Mouse (Mus musculus) MEL-GATA-1-ER (cell line): ENCODE measurements around the gene Lce1j.
"Not testable (repeated sequence)": the region's sequence is repeated elsewhere in the genome, so short reads cannot be mapped to it uniquely, and the experiment has no call there.

Experiments used
- DNase-seq: peaks from one replicate; pipeline ENCODE4 v3.0.0-alpha.2; 2012; ENCODE audit warnings: low read depth; ENCODE audit errors: extremely low read depth

Lce1j gene

DNA sequence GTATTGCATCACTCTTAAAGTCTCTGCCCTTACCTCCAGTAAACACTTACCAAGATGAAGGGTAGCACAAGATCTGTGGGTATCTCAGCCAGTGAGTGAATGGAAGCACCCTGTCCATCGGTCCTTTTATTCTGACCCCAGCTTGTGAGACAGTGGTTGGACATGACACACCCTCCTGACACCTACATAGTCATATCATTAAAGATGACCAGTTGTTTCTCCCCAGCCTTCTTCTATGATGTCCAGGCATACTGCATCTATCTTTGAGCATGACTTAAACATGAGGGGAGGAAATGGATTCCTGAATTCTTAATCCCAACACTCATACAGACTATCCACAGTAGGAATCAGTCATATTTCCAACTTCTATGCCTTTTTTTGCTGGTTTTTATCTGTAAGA lies at the start of gene Lce1j:
Gene Lce1j, minus strand, starts transcription at position 101 of the 400 bp plus-strand sequence.
- no peak for DNase-seq

DNA sequence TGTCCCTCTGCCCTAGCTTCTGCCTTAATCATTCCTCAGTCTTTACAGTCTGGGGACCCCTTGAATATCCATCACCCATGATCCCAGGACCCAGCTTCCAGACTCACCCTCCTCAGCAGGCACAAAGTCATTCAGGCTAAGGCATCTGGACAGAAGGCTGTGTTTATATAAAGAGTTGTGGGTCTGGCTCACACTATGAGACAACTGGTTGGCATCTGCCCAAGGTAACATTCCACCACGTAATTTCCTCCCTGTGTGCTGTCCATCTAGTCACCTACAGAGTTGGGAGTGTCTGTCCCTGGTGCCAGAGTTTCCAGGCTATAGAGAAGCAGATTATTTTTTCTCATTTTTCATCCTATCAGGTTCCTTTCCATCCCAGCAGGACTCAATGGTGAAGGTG lies 36.8 kb upstream of the Lce1j start, which contains the start of gene Kprp:
Gene Kprp, minus strand, starts transcription at position 140 of the 400 bp plus-strand sequence.
- DNase-seq, result no peak

DNA sequence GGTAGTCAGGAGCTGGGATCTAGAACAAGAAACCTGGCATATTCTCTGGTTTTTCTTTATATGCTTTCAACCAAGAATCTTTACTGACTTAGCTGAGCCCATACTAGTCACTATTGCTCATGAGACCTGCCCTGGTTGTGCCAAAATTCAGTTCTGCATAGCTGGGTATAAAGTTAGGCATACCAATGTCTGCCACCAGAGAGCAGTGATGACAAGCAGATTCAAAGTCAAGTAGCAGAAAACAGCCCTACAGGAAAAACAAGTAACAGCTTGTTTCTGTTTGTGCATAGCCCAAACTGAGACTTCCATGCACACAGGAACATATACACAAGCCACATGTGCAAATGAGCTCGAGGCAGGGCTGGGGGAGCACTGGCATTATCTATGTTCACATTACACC lies 35.5 kb upstream of the Lce1j start:
- DNase-seq, result no peak

DNA sequence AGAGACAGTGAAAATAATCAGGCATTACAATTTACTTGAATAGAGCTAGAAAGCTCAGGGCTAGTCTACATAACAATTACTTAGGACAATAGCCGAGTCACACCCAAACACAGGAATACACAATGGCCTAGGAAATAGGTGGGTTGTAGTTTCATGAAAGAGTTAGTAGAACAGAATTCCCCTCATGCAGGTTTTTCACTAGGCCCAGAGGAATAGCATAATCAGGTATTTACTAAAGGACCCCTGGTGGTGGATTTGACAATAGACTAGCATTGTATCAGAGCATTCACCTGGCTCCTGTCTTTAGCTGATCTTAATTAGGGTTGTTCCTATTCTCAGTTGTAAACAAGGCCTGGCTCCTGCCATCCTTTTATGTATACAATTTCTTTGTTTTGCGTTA lies 25.7 kb upstream of the Lce1j start:
- not testable (repeated sequence) for DNase-seq

DNA sequence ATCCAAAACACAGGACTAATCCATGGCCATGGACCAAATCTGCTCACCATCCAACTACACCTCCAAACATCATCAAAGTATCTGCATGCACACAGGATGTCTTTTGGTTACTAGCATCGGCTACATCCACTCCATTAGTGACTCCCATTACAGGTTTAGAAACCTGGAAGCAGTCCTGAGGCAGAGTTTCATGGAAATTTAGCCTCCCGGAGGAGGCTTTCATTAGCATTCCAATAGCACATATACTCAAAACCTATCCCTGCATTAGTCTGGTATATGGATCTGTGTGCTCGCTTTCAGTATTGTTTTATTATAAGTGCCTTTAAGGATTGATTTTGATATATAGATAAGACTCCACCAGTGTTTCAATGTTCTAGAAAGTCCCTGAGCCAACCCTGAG lies 25.3 kb upstream of the Lce1j start:
- no peak for DNase-seq

DNA sequence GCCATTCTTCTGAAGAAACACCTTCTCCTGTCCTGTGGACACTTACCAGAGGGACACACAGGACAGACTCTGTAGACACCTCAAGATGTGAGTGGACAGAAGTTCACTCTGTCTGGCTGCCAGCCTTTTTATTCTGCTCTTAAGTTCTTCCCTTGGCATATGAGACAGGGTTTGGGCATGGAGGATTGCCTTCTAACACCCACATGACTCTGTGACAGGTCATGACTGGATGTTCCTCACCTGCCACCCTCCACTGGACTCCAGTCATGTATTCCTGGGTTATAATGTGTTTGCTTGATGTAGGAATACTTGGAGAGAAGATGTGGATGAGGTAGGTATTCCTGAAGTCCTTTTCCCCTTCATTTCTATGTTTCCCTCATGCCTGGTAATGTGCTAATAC lies 17.5 kb upstream of the Lce1j start, which contains the start of gene Lce1k:
Gene Lce1k, minus strand, starts transcription at position 101 of the 400 bp plus-strand sequence.
- no peak for DNase-seq

DNA sequence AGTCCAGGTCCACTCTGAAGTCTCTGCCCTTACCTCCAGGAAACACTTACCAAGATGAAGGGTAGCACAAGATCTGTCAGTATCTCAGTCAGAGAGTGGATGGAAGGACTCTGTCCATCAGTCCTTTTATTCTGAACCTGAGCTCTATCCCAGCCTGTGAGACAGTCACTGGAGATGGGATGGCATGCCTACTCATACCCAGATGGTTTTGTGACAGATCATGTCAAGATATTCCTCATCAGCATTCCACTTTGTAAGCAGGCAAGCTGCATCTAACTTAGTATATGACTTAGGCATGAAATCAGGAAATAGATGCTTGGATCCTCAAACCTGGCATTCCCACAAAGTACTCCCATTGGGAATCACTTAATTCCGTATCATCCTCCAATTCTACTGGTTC lies 11.5 kb downstream of the Lce1j start, which contains the start of gene Lce1i:
Gene Lce1i, minus strand, starts transcription at position 101 of the 400 bp plus-strand sequence.
- DNase-seq, result no peak

DNA sequence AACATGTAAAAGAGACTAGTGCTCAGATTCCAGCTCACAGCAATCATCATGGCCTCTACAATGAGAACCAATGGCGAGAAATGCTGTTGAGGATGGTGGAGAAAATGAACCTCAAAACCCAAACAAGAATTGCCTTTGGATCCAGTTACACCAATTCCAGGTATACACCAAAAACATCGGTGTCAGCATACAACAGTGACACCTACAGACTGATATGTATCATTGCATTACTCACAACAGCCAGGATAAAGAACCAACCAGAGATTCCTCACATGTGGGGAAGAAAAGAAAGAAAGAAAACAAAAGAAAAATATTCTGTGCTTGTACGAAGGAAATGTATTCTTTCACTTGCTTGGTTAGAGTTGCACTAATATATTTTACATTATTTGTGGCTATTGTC lies 18.7 kb downstream of the Lce1j start:
- no peak for DNase-seq

DNA sequence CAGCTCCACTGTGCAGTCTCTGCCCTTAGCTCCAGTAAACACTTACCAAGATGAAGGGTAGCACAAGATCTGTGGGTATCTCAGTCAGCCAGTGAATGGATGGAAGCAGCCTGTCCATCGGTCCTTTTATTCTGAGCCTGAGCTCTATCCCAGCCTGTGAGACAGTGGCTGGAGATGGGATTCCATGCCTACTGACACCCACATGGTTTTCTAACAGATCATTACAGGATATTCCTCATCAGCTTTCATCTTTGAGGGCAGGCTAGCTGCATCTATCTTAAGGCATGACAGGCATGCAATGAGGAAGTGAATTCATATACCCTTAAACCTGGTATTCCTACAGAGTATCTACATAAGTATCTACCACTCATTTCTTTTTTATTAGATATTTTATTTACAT lies 25.3 kb downstream of the Lce1j start, which contains the start of gene Lce1h:
Gene Lce1h, minus strand, starts transcription at position 101 of the 400 bp plus-strand sequence.
- no peak for DNase-seq

DNA sequence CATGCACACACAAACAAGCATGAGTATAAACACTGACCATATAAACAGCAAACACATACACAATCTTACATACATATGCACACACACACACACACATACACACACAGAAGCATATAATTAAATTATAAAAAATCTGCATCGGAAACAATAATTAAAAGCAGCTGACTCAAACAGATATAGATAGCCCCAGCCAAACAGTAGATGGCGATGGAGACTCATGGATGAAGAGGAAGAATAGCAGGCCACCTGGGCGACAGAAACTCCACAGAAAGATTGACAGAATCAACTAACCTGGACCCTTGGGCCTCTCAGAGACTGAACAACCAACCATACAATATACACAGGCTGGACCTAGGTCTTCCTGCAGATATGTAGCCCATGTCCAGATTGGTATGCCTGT lies 37.1 kb downstream of the Lce1j start:
- no peak for DNase-seq

DNA sequence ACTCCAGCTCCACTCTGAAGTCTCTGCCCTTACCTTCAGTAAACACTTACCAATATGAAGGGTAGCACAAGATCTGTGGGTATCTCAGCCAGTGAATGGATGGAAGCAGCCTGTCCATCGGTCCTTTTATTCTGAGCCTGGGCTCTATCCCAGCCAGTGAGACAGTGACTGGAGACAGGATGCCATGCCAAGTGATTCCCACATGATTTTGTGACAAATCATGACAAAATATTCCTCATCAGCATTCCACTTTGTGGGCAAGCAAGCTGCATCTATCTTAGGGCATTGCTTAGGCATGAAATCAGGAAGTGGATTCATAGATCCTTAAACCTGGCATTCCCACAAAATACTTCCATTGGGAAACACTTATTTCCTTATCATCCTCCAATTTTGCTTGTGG lies 38.1 kb downstream of the Lce1j start, which contains the start of gene Lce1g:
Gene Lce1g, minus strand, starts transcription at position 101 of the 400 bp plus-strand sequence.
- DNase-seq, result no peak

DNA sequence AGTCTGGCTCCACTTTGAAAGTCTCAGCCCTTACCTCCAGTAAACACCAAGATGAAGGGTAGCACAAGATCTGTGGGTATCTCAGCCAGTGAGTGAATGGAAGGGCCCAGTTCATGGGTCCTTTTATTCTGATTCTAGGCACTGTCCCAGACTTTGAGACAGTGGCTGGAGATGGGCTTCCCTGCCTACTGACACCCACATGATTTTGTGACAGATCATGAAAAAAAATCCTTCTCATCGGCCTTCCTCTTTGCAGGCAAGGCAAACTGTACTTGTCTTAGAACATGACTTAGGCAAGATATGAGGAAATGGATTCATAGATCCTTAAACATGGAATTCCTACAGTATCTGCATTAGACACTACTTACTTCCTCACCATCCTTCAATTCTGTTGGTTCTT lies 51.3 kb downstream of the Lce1j start, which contains the start of gene Gm38119:
Gene Gm38119, minus strand, starts transcription at position 101 of the 400 bp plus-strand sequence.
- no peak for DNase-seq
